Mouse (Mus musculus) CH12F3 (cell line): ENCODE measurements around the gene Cntnap2.
"Not testable (repeated sequence)": the region's sequence is repeated elsewhere in the genome, so short reads cannot be mapped to it uniquely, and the experiment has no call there.

Source experiments
- in situ Hi-C: fragments of 300-500 bp; cut with MboI; formaldehyde crosslinking; loops from 2 replicates; pipeline ENCODE4 v1.14.3; 2020; ENCODE audit warnings: low sequenced_read_pairs

Cntnap2 gene

DNA sequence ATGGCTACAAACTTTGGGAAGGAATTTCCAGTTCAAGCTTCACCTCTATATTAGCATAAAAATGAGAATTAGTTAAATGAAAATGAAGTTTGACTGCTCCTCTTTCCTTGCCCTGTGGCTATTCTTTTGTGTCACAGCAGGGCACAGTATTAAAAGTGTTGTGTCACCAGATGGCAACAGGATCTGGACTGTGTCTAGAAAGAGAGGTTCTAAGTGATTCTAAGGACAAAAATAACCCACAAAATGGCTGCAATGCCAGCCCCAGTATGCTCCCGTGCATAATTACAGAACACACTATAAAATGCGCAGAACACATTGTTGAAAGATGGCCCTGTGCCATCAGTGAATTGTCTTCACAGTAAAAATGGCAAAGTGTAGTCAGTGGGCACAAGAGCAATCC is 1146.4 kb downstream of the Cntnap2 start:
- in situ Hi-C loops, result no loop called here

DNA sequence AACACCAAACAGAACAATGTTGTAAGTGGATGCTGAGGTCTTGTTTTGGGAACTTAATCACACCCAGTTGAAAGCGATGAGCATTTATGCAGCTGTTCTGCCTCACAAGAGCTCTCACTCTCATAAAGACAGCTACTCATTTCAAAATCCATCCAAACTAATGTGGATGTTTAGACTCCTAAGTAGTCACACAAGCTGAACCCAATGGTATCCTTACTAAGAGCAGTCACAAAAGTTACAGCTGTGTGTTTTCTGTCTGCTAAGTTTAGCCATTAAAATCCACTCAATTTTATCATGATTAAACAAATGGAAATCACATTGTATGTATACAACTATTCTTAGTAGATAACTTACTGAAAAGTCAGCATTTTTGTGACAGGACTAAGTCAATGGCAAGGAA is 1173.7 kb downstream of the Cntnap2 start:
- in situ Hi-C loops, result no loop called here

DNA sequence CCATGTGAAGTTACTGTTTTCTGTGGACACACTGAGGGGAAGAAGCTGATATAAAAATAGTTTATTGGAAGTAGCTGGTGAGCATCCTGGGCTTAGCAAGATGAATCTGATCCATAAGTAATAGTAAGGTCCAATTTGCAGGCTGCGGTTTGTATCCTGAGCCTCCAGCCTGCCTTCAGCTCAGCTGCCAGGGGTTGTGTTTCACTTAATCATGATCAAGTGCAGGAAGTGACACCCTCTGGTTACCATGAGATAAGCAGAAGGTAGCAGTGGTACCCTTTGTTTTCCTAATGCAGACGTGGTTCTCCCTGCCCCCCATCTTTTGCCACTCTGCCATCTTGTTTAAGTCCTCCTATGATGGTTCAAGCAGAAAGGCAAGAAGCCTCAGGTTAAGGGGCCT is 1181.2 kb downstream of the Cntnap2 start:
- in situ Hi-C loops, result no loop called here

DNA sequence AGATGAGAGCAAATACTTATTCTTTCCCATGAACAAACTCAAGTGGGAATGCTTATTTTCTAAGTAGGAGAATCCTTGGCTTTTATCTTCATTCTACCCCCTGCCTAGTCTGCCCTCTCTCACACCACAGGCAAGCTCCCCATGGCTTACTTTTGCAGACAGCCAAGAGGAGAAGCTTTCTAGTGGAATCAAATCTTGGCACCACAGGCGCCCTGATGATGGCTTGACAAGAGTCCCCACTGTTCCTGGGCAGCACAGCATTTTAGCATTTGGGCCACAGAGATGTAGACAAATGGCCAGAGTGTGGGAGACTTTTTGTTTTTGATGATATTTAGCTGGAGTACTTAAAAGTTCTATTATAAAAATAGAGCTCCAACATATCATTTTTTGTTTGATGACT is 1204.0 kb downstream of the Cntnap2 start:
- in situ Hi-C loops, result no loop called here

DNA sequence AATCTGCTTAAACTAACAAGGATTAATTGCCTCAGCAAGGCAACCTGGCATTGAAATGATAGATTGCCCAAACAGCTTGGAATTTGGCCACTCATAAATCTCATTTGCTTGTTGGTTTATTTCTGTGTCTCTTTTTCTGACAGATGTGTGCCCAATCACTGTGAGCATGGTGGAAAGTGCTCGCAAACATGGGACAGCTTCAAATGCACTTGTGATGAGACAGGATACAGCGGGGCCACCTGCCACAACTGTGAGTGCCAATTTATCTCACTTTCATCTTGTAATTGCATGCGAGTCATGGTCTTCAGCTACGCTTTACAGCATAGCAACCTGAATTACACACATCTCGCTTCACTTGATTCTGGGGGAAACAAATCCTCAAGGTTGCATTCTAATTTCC is 1287.8 kb downstream of the Cntnap2 start:
- in situ Hi-C loops, result no loop called here

DNA sequence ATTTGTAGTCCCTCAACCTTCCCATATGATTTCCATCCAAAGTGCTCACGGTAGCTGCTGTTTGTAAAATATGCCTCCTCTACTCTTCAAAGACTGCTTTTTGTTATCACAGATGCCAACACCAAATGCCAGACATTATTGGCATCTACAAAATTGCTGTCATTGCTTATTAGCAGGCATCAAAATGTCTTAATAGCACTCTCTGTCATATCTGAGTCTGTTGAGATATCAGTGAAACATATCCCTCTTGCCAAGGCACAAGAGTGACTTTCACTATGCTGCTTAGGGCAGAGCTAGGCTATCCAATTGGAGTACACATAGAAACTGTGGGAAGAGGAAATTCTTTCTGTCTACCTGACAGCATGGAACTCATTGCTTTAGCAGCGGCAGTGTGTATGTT is 1301.9 kb downstream of the Cntnap2 start:
- in situ Hi-C loops, result no loop called here

DNA sequence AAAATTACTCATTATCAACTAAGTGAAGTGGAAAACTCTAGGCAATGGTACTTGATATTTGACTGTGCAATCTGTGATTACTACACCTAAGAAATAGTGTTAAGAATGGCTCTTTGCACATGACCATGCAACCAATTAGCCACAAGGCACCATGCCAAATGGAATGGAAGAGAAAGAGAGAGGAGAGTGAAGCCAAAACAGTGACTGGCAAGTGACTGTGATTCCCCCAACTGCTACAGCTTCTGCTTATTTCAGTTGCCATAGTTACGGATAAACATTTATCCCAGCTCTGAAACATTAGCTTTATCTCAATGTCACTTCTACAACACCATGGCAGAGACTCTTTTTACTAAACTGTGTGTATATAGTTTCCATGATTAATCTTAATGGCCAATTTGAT is 1303.0 kb downstream of the Cntnap2 start:
- in situ Hi-C loops, result no loop called here

DNA sequence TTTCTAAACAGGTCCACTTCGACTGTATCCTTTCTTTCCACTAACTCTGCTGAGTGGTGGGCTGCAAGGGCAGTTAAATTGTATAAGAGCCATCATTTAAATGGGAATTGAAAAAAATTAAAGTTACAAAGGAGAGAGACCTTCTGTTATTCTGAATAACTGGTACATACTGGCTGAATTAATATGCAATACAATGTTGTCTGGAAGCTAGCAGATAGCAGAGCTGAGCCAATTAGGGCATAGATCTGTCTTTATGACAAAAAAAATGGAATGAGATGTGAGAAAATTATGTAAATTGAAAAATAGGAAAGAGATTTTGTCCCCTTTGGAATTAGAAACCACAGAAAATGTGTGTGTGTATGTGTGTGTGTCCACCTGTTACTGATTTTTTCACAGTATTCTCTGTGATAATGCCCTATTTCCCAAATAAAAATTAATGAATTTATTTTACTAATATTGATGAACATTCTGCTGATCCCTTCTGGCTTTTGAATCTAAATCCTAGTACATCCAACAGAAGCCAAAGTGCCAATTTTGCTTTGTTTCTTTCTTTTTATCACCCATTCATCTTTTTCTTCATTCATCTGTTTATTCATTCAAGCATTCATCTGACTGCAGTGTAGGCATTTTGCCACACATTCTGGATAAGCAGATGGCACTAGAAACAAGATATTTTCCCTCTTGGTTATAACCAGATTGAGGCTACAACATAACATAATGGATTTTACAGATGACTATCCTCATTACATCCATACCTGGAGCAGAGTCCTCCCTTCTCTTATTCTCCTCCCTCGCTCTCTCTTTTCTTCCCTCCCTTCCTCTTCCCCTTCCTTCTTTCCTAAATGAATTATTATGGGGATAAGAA is 1339.8 kb downstream of the Cntnap2 start:
- in situ Hi-C loops, result no loop called here

DNA sequence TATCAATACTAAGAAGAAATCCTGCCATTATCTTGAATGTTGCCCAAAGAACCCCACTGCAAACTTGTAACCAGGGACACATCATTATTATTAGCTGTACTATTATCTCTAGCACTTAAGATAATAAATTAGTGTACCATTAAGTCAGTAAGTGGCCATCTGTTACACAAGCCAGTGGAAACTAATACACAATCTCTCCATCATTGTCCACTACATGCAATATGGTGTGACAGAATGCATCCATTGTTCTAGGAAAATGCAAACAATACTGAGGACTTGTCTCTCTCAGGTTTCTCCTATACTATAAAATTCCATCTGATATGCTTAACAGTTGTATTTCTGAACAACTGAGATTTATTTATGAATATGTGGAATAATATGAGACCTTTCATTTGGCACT is 1355.0 kb downstream of the Cntnap2 start:
- in situ Hi-C loops, result no loop called here

DNA sequence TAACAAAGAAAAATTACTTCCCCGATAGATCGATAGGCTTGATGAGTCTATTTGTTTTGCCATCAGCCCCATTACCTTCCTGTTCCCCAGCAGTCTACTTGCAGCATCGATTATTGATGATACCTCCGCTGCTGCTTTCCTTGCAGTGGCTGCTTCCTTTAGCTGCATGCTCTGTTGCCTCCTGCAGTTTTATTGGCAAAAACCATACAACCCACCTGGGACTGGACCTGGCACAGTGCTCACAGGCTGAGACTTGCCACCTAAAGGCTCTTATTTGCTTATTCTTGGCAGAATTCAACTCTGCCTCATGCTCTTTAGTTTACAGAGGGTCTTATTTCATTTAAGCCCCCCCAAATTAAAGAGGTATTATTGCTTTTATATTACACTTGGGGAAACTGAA is 1355.4 kb downstream of the Cntnap2 start:
- in situ Hi-C loops, result no loop called here

DNA sequence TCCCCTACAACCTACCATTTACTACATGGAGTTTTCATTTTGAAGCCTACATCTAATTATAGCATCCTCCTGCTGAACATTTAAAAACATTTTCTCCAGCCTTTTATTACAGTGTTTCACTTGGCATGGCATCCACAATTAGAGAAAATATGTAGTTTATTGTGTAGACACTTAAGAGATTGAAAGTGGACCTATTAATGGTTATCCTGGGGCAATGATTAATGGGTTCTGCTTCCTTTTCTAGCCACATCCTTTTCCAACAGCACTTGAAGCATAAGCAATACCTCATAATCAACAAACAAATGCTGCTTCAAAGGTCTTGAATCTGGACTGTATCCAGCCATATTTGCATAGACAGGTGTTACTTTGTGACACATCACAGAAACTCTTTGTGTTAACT is 1360.7 kb downstream of the Cntnap2 start:
- in situ Hi-C loops, result no loop called here

DNA sequence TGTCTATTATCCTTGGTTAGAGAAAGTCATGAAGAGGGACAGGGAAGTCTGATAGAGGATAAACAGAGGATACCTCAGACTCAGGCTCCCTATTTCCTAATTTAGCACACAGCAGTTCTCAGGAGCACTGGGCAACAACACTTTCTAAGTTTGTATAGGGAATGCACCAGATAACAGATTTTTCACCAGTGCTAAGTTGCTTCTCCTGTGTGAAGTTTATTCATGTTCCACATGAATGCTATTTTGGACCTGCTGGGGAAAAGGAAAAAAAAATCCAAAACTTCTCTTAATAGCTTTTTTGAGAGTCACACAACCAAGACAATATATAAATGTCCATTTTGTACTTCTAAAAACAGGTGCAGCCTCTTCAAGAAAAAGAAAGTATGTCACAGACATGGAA is 1361.2 kb downstream of the Cntnap2 start:
- in situ Hi-C loops, result no loop called here

DNA sequence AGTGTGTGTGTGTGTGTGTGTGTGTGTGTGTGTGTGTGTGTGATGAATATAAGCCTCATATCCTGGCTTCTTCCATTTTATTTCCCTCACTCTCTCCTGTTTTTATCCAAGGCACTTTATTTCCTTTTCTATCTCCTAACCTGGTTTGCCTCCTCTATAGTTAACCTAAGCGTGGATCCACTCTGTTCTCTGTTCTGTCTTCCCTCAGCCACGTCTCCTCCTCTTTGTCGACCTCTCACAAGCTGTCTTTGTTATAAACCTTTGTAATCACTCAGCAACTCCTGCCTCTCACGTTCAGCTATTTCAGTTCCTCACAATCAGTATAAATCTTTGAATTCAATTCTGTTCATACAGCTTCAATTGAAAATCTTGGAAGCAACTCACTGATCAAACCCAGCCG is 1369.1 kb downstream of the Cntnap2 start:
- in situ Hi-C loops, result no loop called here

DNA sequence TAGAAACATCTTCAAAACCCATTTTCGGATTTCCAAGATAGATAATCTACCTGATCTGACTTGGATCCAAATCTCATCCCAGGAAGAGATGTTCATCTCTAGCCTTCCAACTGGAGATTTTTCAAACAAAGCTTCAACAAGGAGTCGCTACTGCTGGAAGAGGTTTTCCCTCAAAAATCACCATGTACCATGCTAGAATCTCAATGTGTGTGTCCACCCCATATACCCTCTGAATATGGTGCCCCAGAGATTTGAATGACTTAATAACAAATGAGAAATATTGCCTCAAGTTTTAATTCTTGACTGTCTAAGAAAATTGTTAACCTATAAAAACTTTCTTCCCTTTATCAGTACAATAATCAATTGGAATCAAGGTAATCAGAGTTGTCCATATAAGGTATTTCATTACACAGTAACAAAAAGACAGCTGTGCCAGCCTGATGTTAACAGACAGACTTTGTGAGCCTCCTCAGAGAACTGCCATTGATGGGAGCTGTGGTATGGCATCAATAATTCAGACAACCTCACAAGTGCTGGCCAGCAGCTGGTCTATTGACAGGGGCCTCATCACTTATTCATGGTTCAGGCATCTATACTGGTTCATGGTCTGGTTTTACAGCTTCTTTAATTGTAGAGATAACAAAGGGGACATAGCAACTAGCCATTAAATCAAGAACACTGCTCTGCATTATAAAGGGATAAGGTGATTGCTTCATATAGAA is 1391.9 kb downstream of the Cntnap2 start:
- in situ Hi-C loops, result no loop called here

DNA sequence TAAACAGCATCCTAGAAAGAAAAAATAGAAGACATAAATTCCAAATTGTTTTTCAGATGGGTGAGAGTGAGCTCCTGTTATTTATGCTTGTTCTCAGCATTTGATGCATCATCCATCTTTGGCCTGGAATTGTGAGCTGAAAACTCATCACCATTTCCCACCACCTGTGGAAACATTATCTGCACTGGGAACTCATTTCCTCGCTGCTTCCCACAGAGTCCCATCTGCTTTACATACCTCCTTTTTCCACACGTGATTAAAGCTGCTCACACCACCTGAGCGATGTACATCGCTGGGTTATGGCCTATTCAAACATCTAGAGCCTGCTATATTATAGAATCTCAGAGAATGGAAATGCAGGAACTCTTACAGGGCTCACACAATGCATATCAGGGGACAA is 1413.5 kb downstream of the Cntnap2 start:
- in situ Hi-C loops, result no loop called here

DNA sequence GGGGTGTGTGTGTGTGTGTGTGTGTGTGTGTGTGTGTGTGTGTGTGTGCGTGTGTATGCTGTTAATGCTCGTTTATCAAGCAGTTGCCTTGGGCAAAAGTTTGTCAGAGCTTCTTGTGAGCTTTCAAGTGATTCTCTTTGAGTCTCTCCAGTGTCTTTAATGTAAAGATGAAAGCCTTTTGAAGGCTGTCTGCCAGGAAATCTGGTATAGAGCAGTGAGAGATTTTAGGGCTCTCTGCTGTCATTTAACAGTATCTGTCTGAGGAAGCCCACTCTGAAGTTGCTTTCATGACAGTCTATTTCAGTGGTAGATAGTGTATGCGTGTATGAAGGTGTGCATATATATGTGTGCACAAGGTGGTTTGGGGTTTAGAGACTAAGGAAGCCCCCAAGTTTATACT is 1425.2 kb downstream of the Cntnap2 start:
- in situ Hi-C loops, result no loop called here

DNA sequence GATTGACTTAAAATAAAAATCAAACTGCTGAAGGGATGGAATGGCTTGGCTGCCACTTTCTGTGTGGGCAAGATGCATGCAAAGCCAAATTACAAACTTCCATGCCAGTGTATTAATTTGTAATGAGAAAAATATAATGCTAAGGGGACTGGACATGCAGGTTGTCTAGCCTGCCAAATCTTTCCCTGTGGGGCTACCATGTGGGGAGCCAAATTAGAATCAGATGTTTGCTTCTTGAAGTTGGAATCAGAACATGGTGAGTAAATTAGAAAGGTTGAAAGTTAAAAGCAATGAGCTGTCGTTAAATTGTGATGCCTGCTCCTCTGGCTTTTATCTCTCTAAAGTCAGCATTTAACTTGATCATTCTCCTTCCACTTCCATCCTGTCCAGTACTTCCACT is 1443.6 kb downstream of the Cntnap2 start:
- in situ Hi-C loops, result no loop called here

DNA sequence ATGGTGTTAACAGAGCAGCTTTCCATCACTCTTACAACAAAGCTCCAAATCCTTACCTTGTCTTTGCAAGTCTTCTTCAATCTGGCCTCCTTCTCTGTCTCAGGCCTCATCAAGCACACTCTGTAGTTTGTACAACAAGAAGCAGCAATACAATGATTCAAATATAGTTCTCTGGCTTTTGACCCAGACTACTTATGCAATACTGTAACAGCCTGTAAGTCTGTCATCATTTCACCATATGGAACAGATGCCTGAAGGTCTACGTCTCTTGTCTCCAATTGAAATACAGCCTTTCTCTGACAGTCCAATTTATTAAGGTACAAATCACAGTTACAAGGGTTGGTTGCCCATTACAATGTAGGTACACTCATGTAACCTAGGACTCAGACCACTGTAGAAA is 1453.7 kb downstream of the Cntnap2 start:
- in situ Hi-C loops, result no loop called here

DNA sequence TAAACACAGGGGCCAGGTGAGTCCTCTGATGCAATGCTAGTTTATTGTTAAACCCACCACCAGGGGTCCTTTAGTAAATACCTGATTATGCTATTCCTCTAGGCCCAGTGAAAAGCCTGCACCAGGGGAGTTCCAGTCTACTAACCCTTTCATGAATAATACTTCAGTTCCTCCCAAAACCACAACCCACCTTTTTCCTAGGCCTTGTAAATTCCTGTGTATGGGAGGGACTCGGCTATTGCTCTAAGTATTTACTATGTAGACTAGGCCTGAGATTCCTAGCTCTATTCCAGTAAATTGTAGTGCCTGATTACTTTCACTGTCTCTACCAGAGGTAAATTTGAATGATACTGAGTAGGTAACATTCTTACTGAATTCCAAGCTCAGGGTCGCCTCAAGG is 1478.4 kb downstream of the Cntnap2 start:
- in situ Hi-C loops, result not testable (repeated sequence)

DNA sequence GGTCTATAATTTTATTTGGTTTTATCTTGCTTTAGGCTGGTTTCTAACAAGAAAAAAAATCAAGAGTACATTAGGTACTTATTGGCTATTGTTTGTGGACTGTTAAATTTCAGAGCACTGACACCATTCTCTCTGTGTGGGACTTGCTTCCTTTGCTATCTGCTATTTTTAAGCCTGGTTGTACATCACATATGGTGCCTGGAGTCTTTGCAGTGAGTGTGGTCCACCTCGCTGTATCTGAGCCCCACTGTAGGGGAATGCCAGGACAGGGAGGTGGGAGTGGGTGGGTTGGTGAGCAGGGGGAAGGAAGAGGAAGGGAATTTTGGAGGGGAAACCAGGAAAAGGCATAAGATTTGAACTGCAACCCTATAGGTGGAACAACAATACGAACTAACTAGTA is 1504.3 kb downstream of the Cntnap2 start:
- in situ Hi-C loops, result no loop called here

DNA sequence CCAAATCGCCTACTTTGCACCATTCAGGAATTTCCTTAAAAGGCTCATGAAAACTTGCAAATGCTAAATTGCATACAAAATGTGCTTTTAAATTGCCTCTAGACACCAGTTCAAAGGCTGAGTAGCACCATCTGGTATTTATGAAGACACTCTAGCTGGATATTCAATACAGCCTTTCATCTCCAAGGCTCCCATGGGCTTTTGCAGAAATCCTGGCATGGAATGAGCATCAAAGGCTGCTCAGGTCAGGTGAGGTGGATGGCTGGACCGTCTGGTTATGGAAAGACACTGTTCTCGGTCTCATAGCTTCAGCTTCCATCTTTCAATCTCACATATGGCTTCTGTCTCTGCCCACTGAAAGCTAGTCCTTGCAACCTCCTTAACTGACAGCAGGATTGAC is 1515.9 kb downstream of the Cntnap2 start:
- in situ Hi-C loops, result no loop called here

DNA sequence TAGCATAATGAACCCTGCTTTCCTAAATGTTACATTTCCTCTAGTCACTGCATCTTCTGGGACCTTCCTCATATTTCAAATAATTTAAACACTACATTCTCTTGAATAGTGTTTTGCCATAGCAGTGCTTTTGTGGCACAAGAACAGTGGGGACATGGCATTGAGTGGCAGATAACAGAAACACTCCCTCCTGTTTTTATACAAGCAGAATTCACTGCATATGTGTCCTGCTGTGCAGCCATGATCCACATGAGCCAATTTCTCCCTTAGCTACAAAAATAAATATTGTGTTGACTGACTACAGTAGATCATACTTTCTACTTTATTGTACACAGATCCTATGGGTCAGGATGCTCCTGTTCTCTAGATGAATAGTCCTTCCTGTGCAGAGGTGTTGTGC is 1553.2 kb downstream of the Cntnap2 start:
- in situ Hi-C loops, result no loop called here
